Mouse (Mus musculus): ENCODE measurements around the gene Nedd4.

The Nedd4 gene

GRCm38 (mm10) chr9:72678771-72679170 is 16.6 kb downstream of the Nedd4 start:
- no peak for DNase-seq (ENCODE audit: low read depth, low spot score)

- DNase-seq (ENCODE audit: low read depth, low spot score): no peak
Measured at GRCm38 (mm10) chr9:72681652-72682228, 19.6 kb downstream of the Nedd4 start.

GRCm38 (mm10) chr9:72683268-72683667 is 21.1 kb downstream of the Nedd4 start:
- DNase-seq (ENCODE audit: low read depth, low spot score): no peak

GRCm38 (mm10) chr9:72685231-72685630 is 23.1 kb downstream of the Nedd4 start:
- no peak for DNase-seq (ENCODE audit: low read depth, low spot score)

GRCm38 (mm10) chr9:72686506-72686905 is 24.4 kb downstream of the Nedd4 start:
- no peak for DNase-seq (ENCODE audit: low read depth, low spot score)

- no peak for DNase-seq (ENCODE audit: low read depth, low spot score)
Measured at GRCm38 (mm10) chr9:72689522-72689921, 27.4 kb downstream of the Nedd4 start.

- no peak for DNase-seq (ENCODE audit: low read depth, low spot score)
Measured at GRCm38 (mm10) chr9:72690811-72691210, 28.7 kb downstream of the Nedd4 start.

GRCm38 (mm10) chr9:72691942-72692341 is 29.8 kb downstream of the Nedd4 start:
- no peak for DNase-seq (ENCODE audit: low read depth, low spot score)

GRCm38 (mm10) chr9:72693081-72693696 is 31.0 kb downstream of the Nedd4 start:
- DNase-seq (ENCODE audit: low read depth, low spot score): no peak

GRCm38 (mm10) chr9:72693861-72694260 is 31.7 kb downstream of the Nedd4 start:
- no peak for DNase-seq (ENCODE audit: low read depth, low spot score)

- DNase-seq (ENCODE audit: low read depth, low spot score): no peak
Measured at GRCm38 (mm10) chr9:72696508-72696907, 34.4 kb downstream of the Nedd4 start.

- no peak for DNase-seq (ENCODE audit: low read depth, low spot score)
Measured at GRCm38 (mm10) chr9:72697779-72698178, 35.6 kb downstream of the Nedd4 start.

- peak; percentile 5 for DNase-seq (ENCODE audit: low read depth, low spot score)
Measured at GRCm38 (mm10) chr9:72699702-72700101, 37.6 kb downstream of the Nedd4 start.

- DNase-seq (ENCODE audit: low read depth, low spot score): no peak
Measured at GRCm38 (mm10) chr9:72701441-72701840, 39.3 kb downstream of the Nedd4 start.

GRCm38 (mm10) chr9:72702075-72702474 is 39.9 kb downstream of the Nedd4 start:
- DNase-seq (ENCODE audit: low read depth, low spot score): no peak

GRCm38 (mm10) chr9:72703142-72703541 is 41.0 kb downstream of the Nedd4 start:
- no peak for DNase-seq (ENCODE audit: low read depth, low spot score)

GRCm38 (mm10) chr9:72703754-72704153 is 41.6 kb downstream of the Nedd4 start:
- no peak for DNase-seq (ENCODE audit: low read depth, low spot score)

- no peak for DNase-seq (ENCODE audit: low read depth, low spot score)
Measured at GRCm38 (mm10) chr9:72705270-72705669, 43.1 kb downstream of the Nedd4 start.

GRCm38 (mm10) chr9:72707999-72708398 is 45.9 kb downstream of the Nedd4 start:
- no peak for DNase-seq (ENCODE audit: low read depth, low spot score)

GRCm38 (mm10) chr9:72708690-72709089 is 46.5 kb downstream of the Nedd4 start:
- DNase-seq (ENCODE audit: low read depth, low spot score): no peak

GRCm38 (mm10) chr9:72710060-72710459 is 47.9 kb downstream of the Nedd4 start:
- no peak for DNase-seq (ENCODE audit: low read depth, low spot score)

GRCm38 (mm10) chr9:72714945-72715344 is 52.8 kb downstream of the Nedd4 start:
- DNase-seq (ENCODE audit: low read depth, low spot score): no peak

GRCm38 (mm10) chr9:72716200-72716599 is 54.1 kb downstream of the Nedd4 start:
- DNase-seq (ENCODE audit: low read depth, low spot score): no peak

- DNase-seq (ENCODE audit: low read depth, low spot score): no peak
Measured at GRCm38 (mm10) chr9:72719143-72719542, 57.0 kb downstream of the Nedd4 start.

Data from c-Kit-negative CD71-positive TER-119-positive erythroid progenitor cells, embryonic 14.5 days (primary cell).